Mouse (Mus musculus) liver, embryonic 12.5 days (tissue): ENCODE data around the gene Wdr59. TPM values are rescaled to one million over a fixed set of nuclear protein-coding genes. Genes with fewer than 3 reads are reported as not detected.

Experiments
- ATAC-seq: fragments of 200-750 bp; cut with Nextera tagmentation; 2 replicates; pipeline ENCODE4 v1.8.0; 2017; ENCODE audit warnings: moderate number of reproducible peaks, mild to moderate bottlenecking, moderate library complexity
- H3K27ac ChIP-seq: fragments of 300-500 bp; sonication (generic); 2 replicates; pipeline ENCODE4 v1.5.1; 2016; ENCODE audit warnings: mild to moderate bottlenecking
- H3K27me3 ChIP-seq: fragments of 300-500 bp; sonication (generic); replicated peaks from 2 replicates; pipeline ENCODE4 v1.6.1; 2016; ENCODE audit warnings: mild to moderate bottlenecking, moderate library complexity
- H3K36me3 ChIP-seq: fragments of 300-500 bp; sonication (generic); 2 replicates; pipeline ENCODE4 v1.6.1; 2016; ENCODE audit warnings: mild to moderate bottlenecking, moderate library complexity
- H3K4me1 ChIP-seq: fragments of 300-500 bp; sonication (generic); 2 replicates; pipeline ENCODE4 v1.6.1; 2016
- H3K4me2 ChIP-seq: fragments of 300-500 bp; sonication (generic); 2 replicates; pipeline ENCODE4 v1.6.1; 2016; ENCODE audit warnings: mild to moderate bottlenecking, moderate library complexity
- H3K4me3 ChIP-seq: fragments of 300-500 bp; sonication (generic); 2 replicates; pipeline ENCODE4 v1.5.1; 2016; ENCODE audit warnings: mild to moderate bottlenecking, moderate library complexity
- H3K9ac ChIP-seq: fragments of 300-500 bp; sonication (generic); 2 replicates; pipeline ENCODE4 v1.6.1; 2016; ENCODE audit warnings: mild to moderate bottlenecking, moderate library complexity
- H3K9me3 ChIP-seq: fragments of 300-500 bp; sonication (generic); replicated peaks from 2 replicates; pipeline ENCODE4 v1.6.1; 2016; ENCODE audit warnings: mild to moderate bottlenecking, moderate library complexity
- WGBS: fragments of 180-500 bp; shearing (Covaris S2); methylation state at CpG from one replicate; pipeline ENCODE4 v1.1.7; 2016; ENCODE audit not compliant: insufficient replicate concordance; 5-methylcytosine and 5-hydroxymethylcytosine counted together
- polyA plus RNA-seq: library from polyadenylated mRNA; unstranded; fragments of >200 nt; fragmentation: Nextera tagmentation; extraction: Ambion mirVana; gene quantifications from 2 replicates; pipeline ENCODE4 v1.2.1, GENCODE M21; 2016

The Wdr59 gene
- polyA plus RNA-seq = 2.8 and 3.1 TPM in 2 replicates

GRCm38 (mm10) chr8:111521713-111522429 lies at the start of gene Wdr59:
TSS of gene Wdr59 (minus strand) at chr8:111522092.
- under 1% methylated on average over 34 of the region's 34 CpGs for WGBS
- Histone ChIP-seq H3K9me3 (no peaks in the 10 kb centered on the region), H3K4me3 (peak within 1 kb of the TSS; percentile 71), H3K27me3 (no peaks in the 10 kb centered on the region), H3K36me3 (peaks cover 10% of the 10 kb centered on the region; the same call in 1 of the 2 replicates), H3K9ac (peak within 1 kb of the TSS; percentile 66), H3K4me1 (peaks cover 20% of the 10 kb centered on the region), H3K4me2 (peak within 1 kb of the TSS; percentile 76), H3K27ac (peak within 1 kb of the TSS; percentile 20; the same call in 1 of the 2 replicates)
- ATAC-seq = peak; percentile 99

- WGBS = 80% methylated on average over 10 of the region's 10 CpGs
- H3K4me2 ChIP-seq = no peak overlapping the region
- ATAC-seq = no peak
- no peaks in the 10 kb centered on the region for H3K27me3 ChIP-seq
- H3K4me1 ChIP-seq = peaks cover 79% of the 10 kb centered on the region
- no peak overlapping the region for H3K9ac ChIP-seq
- no peak overlapping the region for H3K27ac ChIP-seq
- no peaks in the 10 kb centered on the region for H3K9me3 ChIP-seq
- H3K36me3 ChIP-seq = no peaks in the 10 kb centered on the region; the same call in 1 of the 2 replicates
- no peak overlapping the region for H3K4me3 ChIP-seq
Measured at GRCm38 (mm10) chr8:111571661-111572060, 49.8 kb upstream of the Wdr59 start.

- Histone ChIP-seq H3K9me3 (no peaks in the 10 kb centered on the region), H3K4me2 (no peak overlapping the region), H3K9ac (no peak overlapping the region), H3K36me3 (no peaks in the 10 kb centered on the region; the same call in 1 of the 2 replicates), H3K27me3 (no peaks in the 10 kb centered on the region), H3K27ac (no peak overlapping the region), H3K4me3 (no peak overlapping the region), H3K4me1 (peaks cover 89% of the 10 kb centered on the region)
- 42% methylated on average over 2 of the region's 2 CpGs for WGBS
- no peak for ATAC-seq
Measured at GRCm38 (mm10) chr8:111570432-111570831, 48.5 kb upstream of the Wdr59 start.

- Histone ChIP-seq H3K4me3 (no peak overlapping the region), H3K9me3 (no peaks in the 10 kb centered on the region), H3K4me2 (no peak overlapping the region), H3K4me1 (peaks cover 91% of the 10 kb centered on the region), H3K27me3 (no peaks in the 10 kb centered on the region), H3K36me3 (no peaks in the 10 kb centered on the region), H3K27ac (no peak overlapping the region), H3K9ac (no peak overlapping the region)
- no peak for ATAC-seq
- 70% methylated on average over 4 of the region's 4 CpGs for WGBS
Measured at GRCm38 (mm10) chr8:111569926-111570325, 48.0 kb upstream of the Wdr59 start.

- peak overlapping the region; percentile 46 for H3K9ac ChIP-seq
- 10% methylated on average over 3 of the region's 3 CpGs for WGBS
- peak; percentile 85 for ATAC-seq
- H3K27me3 ChIP-seq = no peaks in the 10 kb centered on the region
- peak overlapping the region; percentile 50 for H3K4me2 ChIP-seq
- no peaks in the 10 kb centered on the region for H3K9me3 ChIP-seq
- H3K4me1 ChIP-seq = peaks cover 91% of the 10 kb centered on the region
- H3K4me3 ChIP-seq = no peak overlapping the region
- peak overlapping the region; percentile 86 for H3K27ac ChIP-seq
- H3K36me3 ChIP-seq = no peaks in the 10 kb centered on the region
Measured at GRCm38 (mm10) chr8:111568029-111568428, 46.1 kb upstream of the Wdr59 start.

GRCm38 (mm10) chr8:111567571-111567970 lies 45.7 kb upstream of the Wdr59 start:
- H3K27ac ChIP-seq = peak overlapping the region; percentile 86
- H3K9ac ChIP-seq = 0 out of 2 replicates have a peak overlapping the region, but pooled peaks have one; percentile 46
- H3K36me3 ChIP-seq = no peaks in the 10 kb centered on the region
- H3K4me2 ChIP-seq = peak overlapping the region; percentile 50
- no peak overlapping the region for H3K4me3 ChIP-seq
- no peaks in the 10 kb centered on the region for H3K9me3 ChIP-seq
- ATAC-seq = no peak
- H3K27me3 ChIP-seq = no peaks in the 10 kb centered on the region
- peaks cover 91% of the 10 kb centered on the region for H3K4me1 ChIP-seq
- 57% methylated on average over 3 of the region's 3 CpGs for WGBS

GRCm38 (mm10) chr8:111566326-111566725 lies 44.4 kb upstream of the Wdr59 start:
- Histone ChIP-seq H3K4me1 (peaks cover 86% of the 10 kb centered on the region), H3K4me3 (no peak overlapping the region; the same call in 1 of the 2 replicates), H3K4me2 (peak overlapping the region; percentile 48), H3K27ac (peak overlapping the region; percentile 80), H3K9ac (peak overlapping the region; percentile 39; the same call in 1 of the 2 replicates), H3K27me3 (no peaks in the 10 kb centered on the region), H3K9me3 (no peaks in the 10 kb centered on the region), H3K36me3 (no peaks in the 10 kb centered on the region)
- ATAC-seq = no peak
- WGBS = 47% methylated on average over 9 of the region's 9 CpGs

- ATAC-seq = peak; percentile 71
- peaks cover 83% of the 10 kb centered on the region for H3K4me1 ChIP-seq
- H3K27me3 ChIP-seq = no peaks in the 10 kb centered on the region
- H3K9ac ChIP-seq = no peak overlapping the region
- H3K36me3 ChIP-seq = no peaks in the 10 kb centered on the region
- H3K4me3 ChIP-seq = no peak overlapping the region; the same call in 1 of the 2 replicates
- H3K27ac ChIP-seq = peak overlapping the region; percentile 80
- no peaks in the 10 kb centered on the region for H3K9me3 ChIP-seq
- peak overlapping the region; percentile 48 for H3K4me2 ChIP-seq
- 21% methylated on average over 5 of the region's 5 CpGs for WGBS
Measured at GRCm38 (mm10) chr8:111565784-111566191, 43.9 kb upstream of the Wdr59 start.

- H3K4me2 ChIP-seq = no peak overlapping the region
- H3K4me3 ChIP-seq = no peak overlapping the region
- no peak overlapping the region for H3K27ac ChIP-seq
- no peaks in the 10 kb centered on the region for H3K36me3 ChIP-seq
- H3K27me3 ChIP-seq = no peaks in the 10 kb centered on the region
- WGBS = 53% methylated on average over 2 of the region's 2 CpGs
- ATAC-seq = no peak
- no peaks in the 10 kb centered on the region for H3K9me3 ChIP-seq
- H3K9ac ChIP-seq = no peak overlapping the region
- H3K4me1 ChIP-seq = peaks cover 85% of the 10 kb centered on the region
Measured at GRCm38 (mm10) chr8:111564093-111564492, 42.2 kb upstream of the Wdr59 start.

GRCm38 (mm10) chr8:111563687-111564086 lies 41.8 kb upstream of the Wdr59 start:
- H3K27me3 ChIP-seq = no peaks in the 10 kb centered on the region
- no peak overlapping the region for H3K27ac ChIP-seq
- no peaks in the 10 kb centered on the region for H3K36me3 ChIP-seq
- no peak for ATAC-seq
- H3K9me3 ChIP-seq = no peaks in the 10 kb centered on the region
- H3K4me3 ChIP-seq = no peak overlapping the region
- no peak overlapping the region for H3K9ac ChIP-seq
- peaks cover 84% of the 10 kb centered on the region for H3K4me1 ChIP-seq
- no peak overlapping the region for H3K4me2 ChIP-seq
- WGBS = 74% methylated on average over 4 of the region's 4 CpGs

- no peak overlapping the region for H3K9ac ChIP-seq
- H3K4me2 ChIP-seq = no peak overlapping the region
- no peak for ATAC-seq
- no peaks in the 10 kb centered on the region for H3K36me3 ChIP-seq
- H3K27me3 ChIP-seq = no peaks in the 10 kb centered on the region
- H3K27ac ChIP-seq = no peak overlapping the region
- H3K9me3 ChIP-seq = no peaks in the 10 kb centered on the region
- H3K4me1 ChIP-seq = peaks cover 81% of the 10 kb centered on the region
- H3K4me3 ChIP-seq = no peak overlapping the region
- 60% methylated on average over 5 of the region's 5 CpGs for WGBS
Measured at GRCm38 (mm10) chr8:111563075-111563474, 41.2 kb upstream of the Wdr59 start.

- Histone ChIP-seq H3K27ac (no peak overlapping the region), H3K27me3 (no peaks in the 10 kb centered on the region), H3K36me3 (no peaks in the 10 kb centered on the region), H3K9ac (no peak overlapping the region), H3K4me3 (no peak overlapping the region), H3K9me3 (no peaks in the 10 kb centered on the region), H3K4me1 (peaks cover 73% of the 10 kb centered on the region), H3K4me2 (no peak overlapping the region)
- no peak for ATAC-seq
- 76% methylated on average over 5 of the region's 5 CpGs for WGBS
Measured at GRCm38 (mm10) chr8:111562274-111562803, 40.4 kb upstream of the Wdr59 start.
